Mouse (Mus musculus): Measurements from ENCODE around the gene Tbxa2r.

Tbxa2r gene

DNA sequence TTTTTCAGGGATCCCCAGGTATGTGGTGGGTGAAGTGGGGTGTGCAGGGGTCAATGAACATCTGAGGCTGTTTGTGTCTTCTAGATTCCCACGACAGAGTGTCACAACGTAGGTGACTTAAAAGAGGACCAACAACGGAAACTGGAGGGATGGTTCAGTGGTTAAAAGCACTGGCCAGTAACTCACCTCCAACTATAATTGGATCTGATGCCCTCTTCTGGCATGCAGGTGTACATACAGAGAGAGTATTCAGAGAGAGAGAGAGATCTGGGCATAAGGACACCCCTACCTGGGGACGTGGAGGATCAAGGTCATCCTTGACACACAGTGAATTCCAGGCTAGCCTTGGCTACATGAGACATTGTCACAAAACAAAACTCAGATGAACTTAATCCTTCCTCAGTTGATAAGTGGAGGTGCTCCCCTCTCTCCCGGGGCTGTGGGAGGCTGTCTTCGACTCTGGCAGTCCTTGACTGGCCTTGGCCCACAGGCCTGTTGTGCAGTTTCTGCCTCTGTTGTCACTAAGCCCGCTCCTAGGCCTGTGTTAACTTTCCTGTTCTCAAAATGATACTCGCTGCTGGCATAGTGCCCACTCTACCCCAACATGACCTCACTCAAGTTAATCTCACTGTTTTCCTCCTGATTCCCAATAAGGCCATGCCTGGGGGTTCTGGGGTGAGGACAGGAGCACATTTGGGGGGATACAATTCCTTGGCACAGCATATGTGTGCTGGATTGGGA lies 16.1 kb downstream of the Tbxa2r start:
- DNase-seq (ENCODE audit: low spot score) = peak; percentile 51

DNA sequence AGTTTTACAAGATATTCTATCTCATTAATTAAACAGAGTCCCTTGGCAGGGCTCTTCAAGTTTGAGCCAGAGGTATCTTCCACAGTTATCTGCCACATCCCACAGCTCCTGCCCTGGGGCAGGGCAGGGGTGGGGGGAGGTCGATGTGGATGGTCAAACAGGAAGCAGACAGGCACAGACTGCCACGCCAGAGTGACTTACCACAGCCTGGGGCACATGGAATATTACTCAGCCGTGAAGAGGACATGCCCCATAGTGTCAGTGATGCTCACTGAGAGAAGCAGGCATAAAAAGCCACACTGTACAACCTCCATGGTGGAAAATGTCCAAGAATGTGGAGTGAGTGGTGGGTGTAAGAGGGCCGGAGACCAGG lies 16.6 kb downstream of the Tbxa2r start:
- DNase-seq (ENCODE audit: low spot score) = no peak

DNA sequence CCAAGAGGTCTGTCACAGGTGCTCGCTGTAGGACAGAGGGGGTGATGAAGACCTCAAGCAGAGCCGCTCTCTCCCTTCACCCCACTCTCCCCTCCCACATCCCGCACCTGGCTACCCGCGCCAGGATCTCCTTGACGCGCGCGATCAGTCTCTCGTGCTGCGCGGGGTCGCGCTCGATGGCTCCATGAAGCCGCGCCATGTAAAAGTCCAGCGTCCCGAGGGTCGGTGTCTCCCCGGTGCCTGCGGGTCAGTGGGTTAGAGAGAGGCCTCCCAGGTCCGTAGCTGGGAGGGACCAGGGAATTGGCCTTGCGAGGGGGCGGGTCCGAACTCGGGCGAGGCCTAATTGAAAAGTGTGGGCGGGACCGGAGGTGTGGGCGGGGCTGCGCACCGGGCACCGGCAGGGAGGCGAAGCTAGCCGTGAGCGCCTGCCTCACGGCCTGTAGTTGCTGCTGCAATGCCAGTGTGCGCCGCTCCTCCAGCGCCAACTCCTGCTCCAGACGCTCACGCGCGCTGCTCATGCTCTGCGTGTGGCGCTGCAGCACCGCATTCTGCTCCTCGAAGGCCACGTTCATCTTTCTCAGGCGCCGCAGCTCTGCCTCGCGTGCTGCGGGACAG lies 18.0 kb downstream of the Tbxa2r start:
- DNase-seq (ENCODE audit: low spot score) = peak; percentile 67

- DNase-seq (ENCODE audit: low spot score) = no peak
Measured at GRCm38 (mm10) chr10:81349146-81349545, 20.6 kb downstream of the Tbxa2r start.

- no peak for DNase-seq (ENCODE audit: low spot score)
Measured at GRCm38 (mm10) chr10:81349961-81350350, 21.4 kb downstream of the Tbxa2r start.

DNA sequence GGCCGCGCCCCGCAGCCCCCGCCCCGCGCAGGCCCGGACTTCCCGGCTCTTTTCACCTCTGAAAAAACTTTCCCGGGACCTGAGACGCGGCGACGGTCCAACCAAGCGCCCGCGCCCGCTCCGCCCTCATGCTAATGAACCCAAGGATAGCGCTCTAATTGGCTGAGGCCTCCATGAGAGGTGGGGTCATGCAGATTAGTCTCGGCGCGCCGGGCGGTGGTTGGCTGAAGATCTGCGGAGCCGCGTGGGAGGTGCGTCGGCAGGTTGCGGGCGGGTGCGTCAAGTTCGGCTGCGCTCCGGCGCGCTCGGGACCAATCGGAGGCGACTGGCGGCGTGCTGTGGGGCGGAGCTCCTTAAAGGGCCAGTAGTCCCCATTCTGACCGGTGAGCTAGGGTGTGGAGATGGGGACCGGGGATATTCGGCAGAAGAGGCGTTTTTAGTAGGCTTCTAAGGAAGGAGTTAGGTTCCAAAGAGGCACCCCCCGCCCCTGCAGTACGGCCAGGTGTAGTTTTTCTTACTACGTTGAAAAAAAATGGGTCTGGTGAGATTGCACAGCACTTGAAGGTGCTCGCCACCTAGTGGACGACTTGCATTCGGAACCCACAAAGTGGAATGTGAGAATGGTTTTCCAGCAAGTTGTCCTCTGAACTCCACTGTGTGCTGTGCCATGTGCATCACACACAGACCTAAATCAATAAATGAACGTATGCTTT lies 22.0 kb downstream of the Tbxa2r start, which contains the start of gene Hmg20b:
Hmg20b (minus strand) TSS at position 130 of the 713 bp plus-strand sequence.
- DNase-seq (ENCODE audit: low spot score) = peak; percentile 99

GRCm38 (mm10) chr10:81351678-81352291 lies 23.3 kb downstream of the Tbxa2r start:
- DNase-seq (ENCODE audit: low spot score) = no peak

- DNase-seq (ENCODE audit: low spot score) = no peak
Measured at GRCm38 (mm10) chr10:81354738-81355477, 26.4 kb downstream of the Tbxa2r start.

DNA sequence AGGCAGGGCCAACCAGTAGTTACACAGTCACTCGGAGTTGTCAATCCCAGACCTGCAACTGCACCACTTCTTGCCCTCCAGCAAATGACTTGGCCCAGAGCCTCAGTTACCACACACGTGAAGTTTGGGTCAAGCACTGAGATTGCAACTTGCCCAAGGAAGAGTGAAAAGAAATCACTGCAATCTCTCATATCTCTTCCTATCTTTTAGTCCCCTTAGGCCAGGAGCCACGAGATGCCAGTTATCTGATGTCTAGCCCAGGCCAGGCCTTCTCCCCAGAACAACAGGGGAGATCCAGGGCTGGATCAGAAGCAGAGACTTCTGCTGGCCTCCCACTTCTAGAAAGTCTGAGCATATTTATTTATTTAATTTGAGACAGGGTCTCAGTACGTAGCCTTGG lies 27.0 kb downstream of the Tbxa2r start:
- DNase-seq (ENCODE audit: low spot score) = no peak

DNA sequence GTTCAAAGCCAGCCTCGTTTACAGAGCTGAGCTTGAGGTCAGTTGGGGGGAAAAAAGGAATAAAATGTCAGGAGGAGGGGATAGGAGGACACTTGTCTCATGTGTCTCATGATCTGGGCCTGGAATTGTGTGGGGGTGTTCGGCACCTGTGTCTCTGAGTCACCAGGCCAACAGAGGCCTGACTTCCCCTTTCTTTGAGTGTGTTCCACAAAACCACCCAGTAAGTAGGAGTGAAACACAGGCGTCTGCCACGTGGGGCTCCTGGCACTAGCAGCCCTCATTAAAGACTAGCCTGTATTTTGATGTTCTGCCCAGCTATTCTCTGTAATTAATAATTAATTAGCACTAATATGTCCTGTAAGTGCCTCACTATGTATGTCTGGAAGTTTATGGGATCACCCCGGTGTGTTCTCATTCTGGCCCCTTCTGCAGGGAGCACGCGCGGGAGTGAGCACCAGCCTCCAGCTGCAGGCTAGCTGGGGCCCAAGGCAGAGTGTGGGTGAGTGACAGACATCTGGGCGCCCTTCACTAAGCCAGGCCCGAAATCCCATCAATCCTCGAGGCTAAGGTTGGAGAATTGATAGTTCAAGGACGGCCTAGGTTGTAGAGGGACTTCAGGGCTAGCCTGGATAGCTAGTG lies 27.9 kb downstream of the Tbxa2r start:
- DNase-seq (ENCODE audit: low spot score) = no peak

DNA sequence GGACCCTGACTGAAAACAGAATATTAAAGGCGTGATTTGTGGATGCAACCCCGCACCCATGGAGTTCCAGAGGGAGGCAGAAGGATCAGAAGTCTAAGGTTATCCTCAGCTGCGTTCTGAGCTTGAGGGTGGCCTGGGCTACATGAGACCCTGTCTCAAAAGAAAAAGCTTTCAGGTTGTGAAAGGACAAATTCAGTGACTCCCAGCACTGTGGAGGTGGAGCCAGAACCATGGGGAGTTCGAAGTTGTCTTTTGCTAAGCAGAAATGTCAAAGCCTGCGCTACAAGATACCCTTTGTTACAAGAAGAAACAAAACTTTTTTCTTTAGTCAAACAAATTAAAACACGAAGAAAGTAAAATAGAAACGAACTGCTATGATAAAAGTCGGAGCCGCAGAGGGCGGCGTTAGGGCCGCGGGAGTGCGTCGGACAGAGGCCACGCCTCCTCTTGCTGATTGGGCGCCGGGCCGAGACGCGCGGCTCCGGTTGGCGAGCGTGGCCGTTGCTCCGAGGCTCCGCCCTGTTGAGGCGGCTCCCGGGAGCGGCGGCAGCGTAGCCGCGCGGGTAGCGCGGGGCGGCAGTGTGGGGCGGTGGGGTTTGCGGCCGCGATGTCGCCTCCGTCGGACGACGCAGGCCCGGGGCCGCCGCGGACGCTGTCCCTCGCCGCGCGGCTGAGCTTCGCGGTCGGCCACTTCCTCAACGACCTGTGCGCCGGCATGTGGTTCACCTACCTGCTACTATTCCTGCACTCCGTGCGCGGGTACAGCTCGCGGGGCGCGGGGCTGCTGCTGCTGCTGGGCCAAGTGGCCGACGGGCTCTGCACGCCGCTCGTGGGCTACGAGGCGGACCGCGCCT lies 28.7 kb downstream of the Tbxa2r start, which contains the start of gene Mfsd12:
Mfsd12 (plus strand) TSS at position 501 of the 854 bp plus-strand sequence.
- peak; percentile 91 for DNase-seq (ENCODE audit: low spot score)

DNA sequence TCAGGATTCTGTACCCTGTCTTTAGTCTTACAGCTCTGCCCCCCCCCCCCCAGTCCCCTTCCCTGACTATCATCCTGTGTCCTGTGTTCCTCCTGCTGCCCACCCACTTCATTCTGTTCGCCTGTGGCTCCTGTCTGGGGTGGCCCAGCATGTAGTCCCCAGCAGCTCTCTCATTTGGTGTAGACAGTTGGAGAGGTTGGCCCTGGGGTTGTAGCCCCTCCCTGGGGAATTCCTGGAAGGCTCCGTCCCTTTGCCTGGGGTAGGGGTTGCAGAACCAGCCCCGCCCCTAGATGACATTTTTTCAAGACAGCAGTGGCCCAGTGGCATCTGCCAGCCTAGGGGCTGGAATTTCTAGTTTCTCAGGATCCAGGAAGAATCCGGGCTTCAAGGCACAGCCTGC lies 29.7 kb downstream of the Tbxa2r start:
- no peak for DNase-seq (ENCODE audit: low spot score)

DNA sequence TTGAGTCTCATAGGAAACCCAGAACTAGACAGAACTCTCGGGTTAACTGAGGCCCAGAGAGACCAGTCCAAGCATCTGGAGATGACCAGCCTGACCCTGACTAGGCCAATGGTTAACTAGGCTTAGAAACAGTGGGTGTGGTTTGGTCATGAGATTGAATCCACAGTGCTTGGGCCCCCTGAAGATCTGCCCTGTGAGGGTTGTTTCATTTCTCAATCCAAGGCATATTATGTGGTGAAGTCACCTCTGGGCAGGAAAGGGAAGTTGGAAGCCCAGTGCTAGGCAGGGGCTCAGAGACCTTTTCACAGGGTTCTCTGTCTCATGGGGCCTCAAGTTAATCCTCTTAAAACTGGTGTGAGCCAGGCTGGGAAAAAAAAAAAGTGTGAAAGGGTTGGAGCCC lies 30.3 kb downstream of the Tbxa2r start:
- DNase-seq (ENCODE audit: low spot score) = no peak

- DNase-seq (ENCODE audit: low spot score) = no peak
Measured at GRCm38 (mm10) chr10:81360721-81361120, 32.2 kb downstream of the Tbxa2r start.

GRCm38 (mm10) chr10:81362336-81362949 lies 33.9 kb downstream of the Tbxa2r start:
- DNase-seq (ENCODE audit: low spot score) = no peak

- DNase-seq (ENCODE audit: low spot score) = no peak
Measured at GRCm38 (mm10) chr10:81363436-81364346, 35.2 kb downstream of the Tbxa2r start.

DNA sequence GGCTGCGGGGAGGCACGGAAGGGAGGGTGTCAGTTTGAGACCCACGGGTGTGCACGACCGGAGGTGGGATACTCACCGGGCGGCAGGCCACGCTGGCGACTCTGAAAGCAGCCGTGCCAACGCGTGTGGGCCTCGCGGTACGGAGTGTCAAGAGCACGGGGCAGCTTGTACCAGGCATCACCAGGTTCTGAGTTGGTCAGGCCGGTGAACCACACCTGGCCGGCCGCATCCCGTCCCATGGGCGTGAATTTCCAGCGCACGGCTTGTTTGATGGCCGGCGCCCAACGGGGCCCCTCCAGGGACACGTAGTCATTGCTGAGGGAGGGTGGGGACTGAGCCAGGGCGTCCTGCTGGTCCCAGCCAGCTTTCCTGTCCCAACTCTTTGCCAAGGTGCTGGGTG lies 36.1 kb downstream of the Tbxa2r start:
- DNase-seq (ENCODE audit: low spot score) = no peak

GRCm38 (mm10) chr10:81365073-81365472 lies 36.5 kb downstream of the Tbxa2r start:
- no peak for DNase-seq (ENCODE audit: low spot score)

Measured in ovary, postnatal 36 days (tissue).